Mouse (Mus musculus): Measurements from ENCODE around the gene Depdc1a. TPM values are rescaled to one million over a fixed set of nuclear protein-coding genes. Genes with fewer than 3 reads are reported as not detected.

Depdc1a gene
- polyA plus RNA-seq, 1 experiment from 2014 or later: 27.4 TPM

Other genes starting within 250 kb of the Depdc1a start
- not detected in 2 replicates for gene Rpe65, start 103.7 kb downstream of the Depdc1a start, polyA plus RNA-seq (2014; fragmentation: Nextera tagmentation; extraction: Ambion mirVana)

Data from liver, embryonic 11.5 days (tissue).